Mouse (Mus musculus): Measurements from ENCODE around the gene Pxdn.

Pxdn gene

GRCm38 (mm10) chr12:30024264-30024825 lies 86.9 kb downstream of the Pxdn start:
- no peak for DNase-seq (ENCODE audit: low read depth, low spot score)

GRCm38 (mm10) chr12:30027721-30028340 lies 90.4 kb downstream of the Pxdn start:
- no peak for DNase-seq (ENCODE audit: low read depth, low spot score)

GRCm38 (mm10) chr12:30029111-30029510 lies 91.7 kb downstream of the Pxdn start:
- DNase-seq (ENCODE audit: low read depth, low spot score), result no peak

GRCm38 (mm10) chr12:30030571-30030970 lies 93.2 kb downstream of the Pxdn start:
- no peak for DNase-seq (ENCODE audit: low read depth, low spot score)

GRCm38 (mm10) chr12:30034681-30035080 lies 97.3 kb downstream of the Pxdn start:
- no peak for DNase-seq (ENCODE audit: low read depth, low spot score)

- DNase-seq (ENCODE audit: low read depth, low spot score), result no peak
Measured at GRCm38 (mm10) chr12:30035406-30035805, 98.0 kb downstream of the Pxdn start.

- no peak for DNase-seq (ENCODE audit: low read depth, low spot score)
Measured at GRCm38 (mm10) chr12:30035841-30036568, 98.6 kb downstream of the Pxdn start.

GRCm38 (mm10) chr12:30036569-30037055 lies 99.2 kb downstream of the Pxdn start:
- DNase-seq (ENCODE audit: low read depth, low spot score), result peak; percentile 68

GRCm38 (mm10) chr12:30039565-30039964 lies 102.2 kb downstream of the Pxdn start:
- peak; percentile 14 for DNase-seq (ENCODE audit: low read depth, low spot score)

- no peak for DNase-seq (ENCODE audit: low read depth, low spot score)
Measured at GRCm38 (mm10) chr12:30040150-30040549, 102.7 kb downstream of the Pxdn start.

- no peak for DNase-seq (ENCODE audit: low read depth, low spot score)
Measured at GRCm38 (mm10) chr12:30048848-30049247, 111.4 kb downstream of the Pxdn start.

GRCm38 (mm10) chr12:30049818-30050217 lies 112.4 kb downstream of the Pxdn start:
- DNase-seq (ENCODE audit: low read depth, low spot score), result no peak

GRCm38 (mm10) chr12:30050235-30050634 lies 112.8 kb downstream of the Pxdn start:
- peak; percentile 24 for DNase-seq (ENCODE audit: low read depth, low spot score)

- no peak for DNase-seq (ENCODE audit: low read depth, low spot score)
Measured at GRCm38 (mm10) chr12:30054761-30055540, 117.5 kb downstream of the Pxdn start.

- no peak for DNase-seq (ENCODE audit: low read depth, low spot score)
Measured at GRCm38 (mm10) chr12:30058044-30058443, 120.6 kb downstream of the Pxdn start.

GRCm38 (mm10) chr12:30061503-30062117 lies 124.2 kb downstream of the Pxdn start:
- no peak for DNase-seq (ENCODE audit: low read depth, low spot score)

GRCm38 (mm10) chr12:30062118-30062505 lies 124.7 kb downstream of the Pxdn start:
- no peak for DNase-seq (ENCODE audit: low read depth, low spot score)

Data from brain, embryonic 18.5 days (tissue).